Mouse (Mus musculus): ENCODE measurements at regions not wholly inside any gene's neighbourhood (a gene's known extent, or its start where the extent isn't known, plus 50 kb on each side); places are given as distances from the start of the nearest gene placed in this dataset.
A peak's percentile ranks its signal among the peaks of the same experiment; 100 is the strongest.

GRCm38 (mm10) chr11:10798079-10798478 is 315.9 kb upstream of the Vwc2 start:
- no peak for ATAC-seq (replicated peaks; ENCODE audit: insufficient number of reproducible peaks, low FRiP score, low TSS enrichment)
- no peaks in the 10 kb centered on the region for H3K36me3 ChIP-seq (ENCODE audit: control insufficient read depth, insufficient read depth, low read length)
- no peaks in the 10 kb centered on the region for H3K27me3 ChIP-seq (ENCODE audit: control insufficient read depth, insufficient read depth, low read length)
- no peak overlapping the region for H3K4me3 ChIP-seq (ENCODE audit: low read depth, low read length)
- no peak overlapping the region for H3K27ac ChIP-seq (ENCODE audit: low read depth, low read length)
- no peak overlapping the region for H3K9ac ChIP-seq (ENCODE audit: low read depth, low read length)
- no peaks in the 10 kb centered on the region for H3K9me3 ChIP-seq (replicated peaks; ENCODE audit: control insufficient read depth, low read length)
- no peaks in the 10 kb centered on the region for H3K4me1 ChIP-seq (ENCODE audit: control insufficient read depth, insufficient read depth, low read length)
- H3K4me2 ChIP-seq = no peak overlapping the region
- 65% methylated on average over 2 of the region's 2 CpGs for WGBS (ENCODE audit: insufficient replicate concordance)

GRCm38 (mm10) chr11:10840191-10840590 is 273.8 kb upstream of the Vwc2 start:
- no peak overlapping the region for H3K4me2 ChIP-seq
- H3K36me3 ChIP-seq (ENCODE audit: control insufficient read depth, insufficient read depth, low read length) = no peaks in the 10 kb centered on the region
- 84% methylated on average over 3 of the region's 3 CpGs for WGBS (ENCODE audit: insufficient replicate concordance)
- ATAC-seq (replicated peaks; ENCODE audit: insufficient number of reproducible peaks, low FRiP score, low TSS enrichment) = no peak
- H3K4me1 ChIP-seq (ENCODE audit: control insufficient read depth, insufficient read depth, low read length) = no peaks in the 10 kb centered on the region; the same call in 1 of the 2 replicates
- H3K4me3 ChIP-seq (ENCODE audit: low read depth, low read length) = no peak overlapping the region
- no peaks in the 10 kb centered on the region for H3K27me3 ChIP-seq (ENCODE audit: control insufficient read depth, insufficient read depth, low read length)
- H3K27ac ChIP-seq (ENCODE audit: low read depth, low read length) = no peak overlapping the region
- H3K9ac ChIP-seq (ENCODE audit: low read depth, low read length) = no peak overlapping the region
- H3K9me3 ChIP-seq (replicated peaks; ENCODE audit: control insufficient read depth, low read length) = no peaks in the 10 kb centered on the region

- Histone ChIP-seq H3K36me3 (ENCODE audit: control insufficient read depth, insufficient read depth, low read length) (no peaks in the 10 kb centered on the region), H3K4me2 (peak overlapping the region; percentile 31; the same call in 1 of the 2 replicates), H3K4me3 (ENCODE audit: low read depth, low read length) (no peak overlapping the region), H3K27me3 (ENCODE audit: control insufficient read depth, insufficient read depth, low read length) (no peaks in the 10 kb centered on the region), H3K9ac (ENCODE audit: low read depth, low read length) (no peak overlapping the region), H3K27ac (ENCODE audit: low read depth, low read length) (no peak overlapping the region), H3K9me3 (replicated peaks; ENCODE audit: control insufficient read depth, low read length) (no peaks in the 10 kb centered on the region), H3K4me1 (ENCODE audit: control insufficient read depth, insufficient read depth, low read length) (no peaks in the 10 kb centered on the region; the same call in 1 of the 2 replicates)
- 51% methylated on average over 4 of the region's 4 CpGs for WGBS (ENCODE audit: insufficient replicate concordance)
- ATAC-seq (replicated peaks; ENCODE audit: insufficient number of reproducible peaks, low FRiP score, low TSS enrichment) = 0 out of 2 replicates have a peak, but pooled peaks have one; percentile 39
Measured at GRCm38 (mm10) chr11:10841083-10841482, 272.9 kb upstream of the Vwc2 start.

GRCm38 (mm10) chr11:10872267-10872666 is 241.8 kb upstream of the Vwc2 start:
- no peak for ATAC-seq (replicated peaks; ENCODE audit: insufficient number of reproducible peaks, low FRiP score, low TSS enrichment)
- H3K36me3 ChIP-seq (ENCODE audit: control insufficient read depth, insufficient read depth, low read length) = no peaks in the 10 kb centered on the region
- H3K27ac ChIP-seq (ENCODE audit: low read depth, low read length) = no peak overlapping the region
- H3K9me3 ChIP-seq (replicated peaks; ENCODE audit: control insufficient read depth, low read length) = no peaks in the 10 kb centered on the region
- no peaks in the 10 kb centered on the region for H3K4me1 ChIP-seq (ENCODE audit: control insufficient read depth, insufficient read depth, low read length)
- H3K4me2 ChIP-seq = no peak overlapping the region
- H3K9ac ChIP-seq (ENCODE audit: low read depth, low read length) = no peak overlapping the region
- 58% methylated on average over 2 of the region's 2 CpGs for WGBS (ENCODE audit: insufficient replicate concordance)
- no peak overlapping the region for H3K4me3 ChIP-seq (ENCODE audit: low read depth, low read length)
- no peaks in the 10 kb centered on the region for H3K27me3 ChIP-seq (ENCODE audit: control insufficient read depth, insufficient read depth, low read length)

- no peaks in the 10 kb centered on the region for H3K27me3 ChIP-seq (ENCODE audit: control insufficient read depth, insufficient read depth, low read length)
- WGBS (ENCODE audit: insufficient replicate concordance) = 75% methylated on average over 3 of the region's 3 CpGs
- H3K9ac ChIP-seq (ENCODE audit: low read depth, low read length) = no peak overlapping the region
- H3K9me3 ChIP-seq (replicated peaks; ENCODE audit: control insufficient read depth, low read length) = no peaks in the 10 kb centered on the region
- no peak overlapping the region for H3K4me3 ChIP-seq (ENCODE audit: low read depth, low read length)
- no peaks in the 10 kb centered on the region for H3K4me1 ChIP-seq (ENCODE audit: control insufficient read depth, insufficient read depth, low read length)
- H3K4me2 ChIP-seq = no peak overlapping the region
- no peak overlapping the region for H3K27ac ChIP-seq (ENCODE audit: low read depth, low read length)
- H3K36me3 ChIP-seq (ENCODE audit: control insufficient read depth, insufficient read depth, low read length) = no peaks in the 10 kb centered on the region
- ATAC-seq (replicated peaks; ENCODE audit: insufficient number of reproducible peaks, low FRiP score, low TSS enrichment) = no peak
Measured at GRCm38 (mm10) chr11:10893302-10893701, 220.7 kb upstream of the Vwc2 start.

GRCm38 (mm10) chr11:10923998-10924397 is 190.0 kb upstream of the Vwc2 start:
- no peak for ATAC-seq (replicated peaks; ENCODE audit: insufficient number of reproducible peaks, low FRiP score, low TSS enrichment)
- H3K4me1 ChIP-seq (ENCODE audit: control insufficient read depth, insufficient read depth, low read length) = no peaks in the 10 kb centered on the region

GRCm38 (mm10) chr11:10952914-10953313 is 161.1 kb upstream of the Vwc2 start:
- Histone ChIP-seq H3K27me3 (ENCODE audit: control insufficient read depth, insufficient read depth, low read length) (no peaks in the 10 kb centered on the region), H3K36me3 (ENCODE audit: control insufficient read depth, insufficient read depth, low read length) (no peaks in the 10 kb centered on the region), H3K4me2 (no peak overlapping the region), H3K9me3 (replicated peaks; ENCODE audit: control insufficient read depth, low read length) (no peaks in the 10 kb centered on the region), H3K27ac (ENCODE audit: low read depth, low read length) (no peak overlapping the region), H3K4me1 (ENCODE audit: control insufficient read depth, insufficient read depth, low read length) (no peaks in the 10 kb centered on the region), H3K4me3 (ENCODE audit: low read depth, low read length) (no peak overlapping the region), H3K9ac (ENCODE audit: low read depth, low read length) (no peak overlapping the region)
- no peak for ATAC-seq (replicated peaks; ENCODE audit: insufficient number of reproducible peaks, low FRiP score, low TSS enrichment)
- WGBS (ENCODE audit: insufficient replicate concordance) = 68% methylated on average over 4 of the region's 4 CpGs

More at GRCm38 (mm10) chr11:10923998-10924397, 190.0 kb upstream of the Vwc2 start:
- Histone ChIP-seq H3K4me3 (ENCODE audit: low read depth, low read length) (no peak overlapping the region), H3K9ac (ENCODE audit: low read depth, low read length) (no peak overlapping the region), H3K36me3 (ENCODE audit: control insufficient read depth, insufficient read depth, low read length) (no peaks in the 10 kb centered on the region), H3K27me3 (ENCODE audit: control insufficient read depth, insufficient read depth, low read length) (no peaks in the 10 kb centered on the region), H3K27ac (ENCODE audit: low read depth, low read length) (no peak overlapping the region), H3K4me2 (no peak overlapping the region), H3K9me3 (replicated peaks; ENCODE audit: control insufficient read depth, low read length) (no peaks in the 10 kb centered on the region)
- whole genome bisulfite sequencing (ENCODE audit: insufficient replicate concordance) = 89% methylated on average over 1 of the region's 1 CpGs
